22 mouse cellular contexts compared by ENCODE assay signal in the genomic region with DNA sequence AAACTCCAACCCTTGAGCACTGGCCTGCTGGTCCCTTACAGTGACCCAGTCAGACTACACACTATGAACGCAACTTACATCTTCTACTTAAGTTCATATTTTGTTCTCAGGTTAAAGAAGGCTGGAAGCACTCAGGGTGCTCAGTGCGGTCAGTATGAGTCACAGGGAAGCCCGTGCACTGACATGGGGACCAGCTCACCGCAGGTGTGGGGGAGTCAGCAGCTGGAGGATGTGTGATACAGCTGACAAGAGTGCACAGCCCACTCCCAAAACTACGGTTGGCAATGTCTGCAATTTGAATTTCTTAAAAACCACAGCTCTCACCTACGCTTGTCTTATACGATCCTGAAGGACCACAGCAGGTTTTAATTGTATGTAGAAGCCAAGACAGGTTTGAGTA. TPM values are rescaled to one million over a fixed set of nuclear protein-coding genes. Genes with fewer than 3 reads are reported as not detected.
DNase-seq lines count a peak whose midpoint lies in the region; ATAC-seq and TF ChIP-seq lines count a peak whose summit lies in the region.
"Had no signal": no experiment of that assay in that cellular context is flagged by ENCODE, and none has a peak within 500 bp of the region (broad histone marks: within the 10 kb centered on the region; RNA-seq: fewer than 3 reads in every experiment).

No protein-coding gene starts in this region.

- H3K79me3 ChIP-seq in C2C12 (ENCODE audit: low read depth): no peaks in the 10 kb centered on the region

- H3K4me3 ChIP-seq in C2C12 (ENCODE audit: insufficient read depth, poor library complexity, severe bottlenecking) (no peak overlapping the region), CH12.LX (replicated peaks in 1 of 3; ENCODE audit: low read depth in 2 of 3, low read length in 2 of 3, poor library complexity in 1 of 3) (no peak overlapping the region)
- H3K4me3 ChIP-seq in olfactory bulb, adult 2 months (ENCODE audit: insufficient read depth, low read depth, low read length): no peak overlapping the region
- no peak overlapping the region for H3K4me3 ChIP-seq in kidney, embryonic 16.5 days (ENCODE audit: low read length)
- H3K4me3 ChIP-seq: embryonic facial prominence, embryonic 13.5 days; forebrain, embryonic 12.5 days; heart, embryonic 10.5 days; heart, embryonic 15.5 days; hindbrain, embryonic 10.5 days had no signal

- no peaks in the 10 kb centered on the region for H3K9me3 ChIP-seq in CH12.LX (replicated peaks; ENCODE audit: low read length)
- no peaks in the 10 kb centered on the region for H3K9me3 ChIP-seq in kidney, embryonic 16.5 days (ENCODE audit: low read length)
- H3K9me3 ChIP-seq: embryonic facial prominence, embryonic 13.5 days; forebrain, embryonic 12.5 days; heart, embryonic 10.5 days; heart, embryonic 15.5 days; hindbrain, embryonic 10.5 days had no signal

- 52% methylated on average over 7 of the region's 7 CpGs for WGBS in olfactory bulb, adult 2 months
- 79% methylated on average over 7 of the region's 7 CpGs for WGBS in kidney, embryonic 16.5 days

- in situ Hi-C loops in CH12.LX (cut with MboI; ENCODE audit: low pct_ligation_motif_present, low pct_unique_long_range_greater_than_20kb, low sequenced_read_pairs): no loop called here

- H3K4me2 ChIP-seq in CH12.LX (ENCODE audit: insufficient read depth, low read depth, poor library complexity, severe bottlenecking): no peak overlapping the region
- no peak overlapping the region for H3K4me2 ChIP-seq in kidney, embryonic 16.5 days (replicated peaks; ENCODE audit: low read depth, low read length)
- H3K4me2 ChIP-seq: embryonic facial prominence, embryonic 13.5 days; forebrain, embryonic 12.5 days; heart, embryonic 15.5 days; hindbrain, embryonic 14.5 days had no signal

- dilution Hi-C loops in CH12.LX (cut with MboI; ENCODE audit: extremely low pct_ligation_motif_present, extremely low pct_unique_long_range_greater_than_20kb, low sequenced_read_pairs): no loop called here

- no peak overlapping the region for H3ac ChIP-seq in C2C12 (ENCODE audit: control insufficient read depth, insufficient read length, low read depth)

- no peak for TF ChIP-seq RAD21 in CH12.LX (IDR thresholded peaks at IDR 0.05; ENCODE audit: low read depth, low read length)

- no peak for TF ChIP-seq POLR2A in CH12.LX (IDR thresholded peaks at IDR 0.05; ENCODE audit: low read depth, low read length)
- TF ChIP-seq POLR2A in olfactory bulb, adult 2 months (IDR thresholded peaks at IDR 0.05; ENCODE audit: insufficient read depth, low read depth, low read length): no peak

- peaks cover 10 to 18% of the 10 kb centered on the region in 2 experiments for H3K4me1 ChIP-seq in CH12.LX (ENCODE audit: control insufficient read depth in 1 of 2, insufficient read depth in 2 of 2)
- peaks cover 31% of the 10 kb centered on the region for H3K4me1 ChIP-seq in olfactory bulb, adult 2 months (ENCODE audit: control insufficient read depth, insufficient read depth, low read length)
- peaks cover 6% of the 10 kb centered on the region; the same call in 1 of the 2 replicates for H3K4me1 ChIP-seq in kidney, embryonic 16.5 days (ENCODE audit: insufficient read depth, low read length)
- H3K4me1 ChIP-seq: embryonic facial prominence, embryonic 13.5 days; forebrain, embryonic 12.5 days; hindbrain, embryonic 10.5 days had no signal

- H3K27me3 ChIP-seq in C2C12 (ENCODE audit: control insufficient read depth, insufficient read depth, insufficient read length) (no peaks in the 10 kb centered on the region), CH12.LX (replicated peaks) (no peaks in the 10 kb centered on the region)
- no peaks in the 10 kb centered on the region for H3K27me3 ChIP-seq in kidney, embryonic 16.5 days (ENCODE audit: insufficient read depth, low read length)
- H3K27me3 ChIP-seq: embryonic facial prominence, embryonic 13.5 days; forebrain, embryonic 12.5 days; heart, embryonic 15.5 days had no signal

- TF ChIP-seq CTCF in C2C12 (IDR thresholded peaks at IDR 0.05; ENCODE audit: control insufficient read depth, insufficient read depth, insufficient read length): no peak
- no peak for TF ChIP-seq CTCF in CH12.LX (conservative IDR thresholded peaks at IDR 0.05 in 1 of 2, IDR thresholded peaks at IDR 0.05 in 1 of 2; ENCODE audit: low read depth in 2 of 2, low read length in 2 of 2)
- no peak for TF ChIP-seq CTCF in olfactory bulb, adult 2 months (IDR thresholded peaks at IDR 0.05; ENCODE audit: insufficient read depth, low read depth, low read length)

- H3K36me3 ChIP-seq in C2C12 (ENCODE audit: control insufficient read depth, insufficient read depth) (no peaks in the 10 kb centered on the region), CH12.LX (replicated peaks in 1 of 2; ENCODE audit: control insufficient read depth in 1 of 2, insufficient read depth in 1 of 2, low read length in 1 of 2) (peaks cover 10 to 36% of the 10 kb centered on the region in 2 experiments)
- peaks cover 4% of the 10 kb centered on the region; the same call in 1 of the 2 replicates for H3K36me3 ChIP-seq in kidney, embryonic 16.5 days (ENCODE audit: insufficient read depth, low read length)

- H3K79me2 ChIP-seq in C2C12 (ENCODE audit: control insufficient read depth, insufficient read depth) (no peaks in the 10 kb centered on the region), CH12.LX (replicated peaks; ENCODE audit: control insufficient read depth, extremely low read depth, insufficient read depth, poor library complexity, severe bottlenecking) (no peaks in the 10 kb centered on the region)

- H3K27ac ChIP-seq in CH12.LX (ENCODE audit: insufficient read depth, low read depth): no peak overlapping the region
- peak overlapping the region; percentile 63; the same call in 1 of the 2 replicates for H3K27ac ChIP-seq in olfactory bulb, adult 2 months (ENCODE audit: insufficient read depth, low read depth, low read length)
- no peak overlapping the region for H3K27ac ChIP-seq in kidney, embryonic 16.5 days (ENCODE audit: low read length)
- H3K27ac ChIP-seq: embryonic facial prominence, embryonic 13.5 days; forebrain, embryonic 12.5 days; heart, embryonic 10.5 days; heart, embryonic 15.5 days; hindbrain, embryonic 10.5 days; hindbrain, embryonic 14.5 days had no signal

- no peak for ATAC-seq in kidney, embryonic 16.5 days (ENCODE audit: low FRiP score, low TSS enrichment)
- ATAC-seq: forebrain, embryonic 16.5 days; intestine, postnatal 0 days had no signal

- H3K9ac ChIP-seq in CH12.LX (ENCODE audit: insufficient read depth, low read depth): no peak overlapping the region
- H3K9ac ChIP-seq in kidney, embryonic 16.5 days (replicated peaks; ENCODE audit: low read length): no peak overlapping the region
- H3K9ac ChIP-seq: embryonic facial prominence, embryonic 13.5 days; forebrain, embryonic 12.5 days; heart, embryonic 15.5 days; hindbrain, embryonic 14.5 days had no signal

- DNase-seq in 416B (ENCODE audit: low read depth) (peak; percentile 72), CH12.LX (ENCODE audit: extremely low read depth) (peak; percentile 18)
- no peak for DNase-seq in urinary bladder, postnatal 10 days (ENCODE audit: low spot score)
- DNase-seq: adrenal gland, postnatal 14 days; B cell, adult 2 months; cerebellum, adult 11-12 months; cerebellum, adult 9-10 months; cerebellum, postnatal 36 days; heart, adult 18-20 months; heart, postnatal 14 days had no signal

- 0 out of 2 replicates have a peak, but pooled peaks have one; percentile 27 for TF ChIP-seq EP300 in CH12.LX (IDR thresholded peaks at IDR 0.05; ENCODE audit: low read length)

TF ChIP-seq in C2C12, 6 proteins besides CTCF, POLR2A, EP300 and RAD21 (continues in another document):
- TF ChIP-seq FOSL1 (IDR thresholded peaks at IDR 0.05; ENCODE audit: insufficient read depth, low read length, poor library complexity, severe bottlenecking): no peak
- peak; percentile 40 for TF ChIP-seq MYOD1 (IDR thresholded peaks at IDR 0.05; ENCODE audit: control insufficient read depth, insufficient read length, low read depth)
- TF ChIP-seq USF1 (IDR thresholded peaks at IDR 0.05; ENCODE audit: low read depth): no peak
- no peak for TF ChIP-seq CEBPB (IDR thresholded peaks at IDR 0.05; ENCODE audit: low read depth)

TF ChIP-seq in CH12.LX, 34 proteins besides CTCF, POLR2A, EP300 and RAD21 (continues in another document):
- TF ChIP-seq BHLHE40 (IDR thresholded peaks at IDR 0.05; ENCODE audit: low read depth, low read length) (peak; percentile 79), MAFK (IDR thresholded peaks at IDR 0.05; ENCODE audit: insufficient replicate concordance, low read length) (no peak), GABPA (IDR thresholded peaks at IDR 0.05; ENCODE audit: insufficient replicate concordance, low read depth, low read length) (no peak), ELF1 (IDR thresholded peaks at IDR 0.05; ENCODE audit: low read depth, low read length) (no peak)

RNA-seq across cellular contexts. Expression of a gene that starts 30.7 kb away (rescaled TPM):
- 12.9 TPM for polyA plus RNA-seq in C2C12 (2012; fragmentation: generic; extraction: Trizol)
- 12.9 and 13.8 TPM in 2 replicates for total RNA-seq in CH12.LX (2012; rRNA removed)
- total RNA-seq in CH12.LX (2014; rRNA removed): 21.0 and 21.5 TPM in 2 replicates
- polyA plus RNA-seq in CH12.LX (2012; ENCODE audit: insufficient read length, low read depth): 16.3 and 17.1 TPM in 2 replicates
- polyA plus RNA-seq in olfactory bulb, adult 2 months (2012; ENCODE audit: insufficient read depth, insufficient read length, low replicate concordance, missing spikeins): not detected in 2 replicates
- polyA plus RNA-seq in kidney, embryonic 16.5 days (2015; fragmentation: Nextera tagmentation; extraction: Ambion mirVana): 31.3 and 32.4 TPM in 2 replicates

RNA-seq across cellular contexts. Expression of a gene that starts 31.4 kb away (rescaled TPM):
- 64.6 TPM for polyA plus RNA-seq in C2C12 (2012; fragmentation: generic; extraction: Trizol)
- 73.8 and 89.4 TPM in 2 replicates for total RNA-seq in CH12.LX (2012; rRNA removed)
- total RNA-seq in CH12.LX (2014; rRNA removed): 96.2 and 99.7 TPM in 2 replicates
- 241 and 324 TPM in 2 replicates for polyA plus RNA-seq in CH12.LX (2012; ENCODE audit: insufficient read length, low read depth)
- not detected in 2 replicates for polyA plus RNA-seq in olfactory bulb, adult 2 months (2012; ENCODE audit: insufficient read depth, insufficient read length, low replicate concordance, missing spikeins)
- 181 and 190 TPM in 2 replicates for polyA plus RNA-seq in kidney, embryonic 16.5 days (2015; fragmentation: Nextera tagmentation; extraction: Ambion mirVana)

RNA-seq across cellular contexts. Expression of a gene that starts 36.1 kb away (rescaled TPM):
- polyA plus RNA-seq in C2C12 (2012; fragmentation: generic; extraction: Trizol): 0.47 TPM
- total RNA-seq in CH12.LX (2012; rRNA removed): not detected in 2 replicates
- 0.11 and 0.16 TPM in 2 replicates for total RNA-seq in CH12.LX (2014; rRNA removed)
- polyA plus RNA-seq in CH12.LX (2012; ENCODE audit: insufficient read length, low read depth): 0.17 TPM in 1 of 2 replicates, not detected in the other
- not detected in 2 replicates for polyA plus RNA-seq in olfactory bulb, adult 2 months (2012; ENCODE audit: insufficient read depth, insufficient read length, low replicate concordance, missing spikeins)
- polyA plus RNA-seq in kidney, embryonic 16.5 days (2015; fragmentation: Nextera tagmentation; extraction: Ambion mirVana): 0.36 and 0.50 TPM in 2 replicates
- total RNA-seq: gastrocnemius, adult 18-20 months; heart, adult 18-20 months had no signal

RNA-seq across cellular contexts. Expression of a gene that starts 42.0 kb away (rescaled TPM):
- 27.0 TPM for polyA plus RNA-seq in C2C12 (2012; fragmentation: generic; extraction: Trizol)
- 19.0 and 20.6 TPM in 2 replicates for total RNA-seq in CH12.LX (2012; rRNA removed)
- total RNA-seq in CH12.LX (2014; rRNA removed): 15.1 and 16.9 TPM in 2 replicates
- polyA plus RNA-seq in CH12.LX (2012; ENCODE audit: insufficient read length, low read depth): 16.3 and 16.5 TPM in 2 replicates
- not detected in 2 replicates for polyA plus RNA-seq in olfactory bulb, adult 2 months (2012; ENCODE audit: insufficient read depth, insufficient read length, low replicate concordance, missing spikeins)
- polyA plus RNA-seq in kidney, embryonic 16.5 days (2015; fragmentation: Nextera tagmentation; extraction: Ambion mirVana): 24.2 and 24.3 TPM in 2 replicates

Comparison
In these comparisons a context has a peak if more than half of its experiments do, and no peak if none do; other contexts are left out.
1. RNA of a gene that starts 30.7 kb away (polyA plus RNA-seq): 31.3 to 32.4 TPM in kidney, embryonic 16.5 days, 16.3 to 17.1 TPM in CH12.LX and 12.9 TPM in C2C12 (single experiment); not detected in olfactory bulb, adult 2 months; every median in the first group is over 10 times any median in the second.